ENCODE assay signal across 14 mouse cellular contexts in the genomic region with DNA sequence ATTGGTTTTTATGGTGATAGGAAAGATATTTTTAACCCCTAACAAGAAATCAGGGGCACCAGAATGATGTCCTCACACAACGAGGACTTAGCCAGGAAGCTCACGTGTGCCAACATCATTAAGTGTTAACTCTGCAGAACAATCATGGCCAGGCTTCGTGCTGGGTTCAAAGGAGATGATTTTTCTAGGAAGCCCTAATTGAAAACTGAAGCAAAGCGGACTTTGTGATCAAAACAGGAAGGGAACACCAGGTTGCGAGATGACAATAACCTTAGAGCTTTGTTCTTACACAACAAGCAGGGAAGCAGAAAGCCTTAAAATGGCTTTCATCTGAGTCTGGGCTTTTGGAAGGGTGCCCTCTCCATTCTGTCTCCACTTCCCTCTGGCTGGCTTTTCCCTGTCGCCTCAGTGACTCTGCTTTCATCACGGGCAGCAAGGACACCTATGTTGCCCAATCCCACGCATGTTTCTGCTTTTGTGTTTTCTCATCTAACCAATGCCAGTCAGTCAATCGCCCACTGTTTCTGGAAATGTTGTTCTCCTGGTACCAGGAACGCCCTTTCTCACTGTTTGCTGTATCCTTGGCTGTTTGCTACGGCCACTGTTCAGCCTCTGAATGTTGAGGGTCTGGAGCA. TPM values are rescaled to one million over a fixed set of nuclear protein-coding genes. Genes with fewer than 3 reads are reported as not detected.
A peak's percentile ranks its signal among the peaks of the same experiment; 100 is the strongest.
DNase-seq lines count a peak whose midpoint lies in the region; TF ChIP-seq lines count a peak whose summit lies in the region.
"Had no signal": no experiment of that assay in that cellular context is flagged by ENCODE, and none has a peak within 500 bp of the region (broad histone marks: within the 10 kb centered on the region; RNA-seq: fewer than 3 reads in every experiment).

No protein-coding gene starts in this region.

- peak overlapping the region; percentile 36; the same call in 1 of the 2 replicates for H3K27ac ChIP-seq in bone marrow, adult 2 months (ENCODE audit: control insufficient read depth, insufficient read depth, low read depth, low read length, poor library complexity)
- H3K27ac ChIP-seq: heart, embryonic 10.5 days; limb, embryonic 15.5 days had no signal

- no peak for TF ChIP-seq POLR2A in bone marrow, adult 2 months (IDR thresholded peaks at IDR 0.05; ENCODE audit: borderline replicate concordance, control insufficient read depth, low read depth, low read length)

- 47% methylated on average over 11 of the region's 11 CpGs for WGBS in bone marrow, adult 2 months

- no peak for TF ChIP-seq CTCF in bone marrow, adult 2 months (IDR thresholded peaks at IDR 0.05; ENCODE audit: control insufficient read depth, insufficient read depth, low read length)

- peak; percentile 60 to 62 for DNase-seq in cerebellum, postnatal 14 days
- no peak for DNase-seq in cerebellum, adult 9-11 months
- peak; percentile 50 for DNase-seq in layer of hippocampus, adult 9-11 months
- no peak for DNase-seq in layer of hippocampus, postnatal 25 days (ENCODE audit: extremely low spot score in 1 of 2, low spot score in 1 of 2)
- peak; percentile 75 for DNase-seq in lung, postnatal 36 days
- no peak for DNase-seq in natural killer cell, adult 2 months (ENCODE audit: low spot score in 2 of 2)
- DNase-seq in frontal cortex, postnatal 25 days (ENCODE audit: low spot score in 2 of 2) = no peak
- DNase-seq: B cell, adult 2 months; cerebellum, adult 11-12 months; right cerebral cortex, postnatal 14 days; thymus, postnatal 36 days had no signal

- H3K4me3 ChIP-seq in bone marrow, adult 2 months (replicated peaks; ENCODE audit: control insufficient read depth, low read depth, low read length) = no peak overlapping the region
- H3K4me3 ChIP-seq: heart, embryonic 10.5 days; limb, embryonic 15.5 days had no signal

- H3K4me1 ChIP-seq in bone marrow, adult 2 months (ENCODE audit: control insufficient read depth, insufficient read depth, low read length) = peaks cover 9% of the 10 kb centered on the region
- H3K4me1 ChIP-seq: limb, embryonic 15.5 days had no signal

RNA-seq across cellular contexts. Expression of a gene that starts 8.2 kb away (rescaled TPM):
- total RNA-seq in layer of hippocampus, postnatal 25 days (2021) = 10 to 100 TPM; 69.6 to 87.4 TPM
- polyA plus RNA-seq in bone marrow, adult 2 months (2011; ENCODE audit: insufficient read depth, insufficient read length, low replicate concordance, missing spikeins) = 68.5 and 72.1 TPM in 2 replicates

Comparison
In these comparisons a context has a peak if more than half of its experiments do, and no peak if none do; other contexts are left out.
1. DNase-seq: peak in cerebellum, postnatal 14 days (2 of 2), layer of hippocampus, adult 9-11 months (single experiment) and lung, postnatal 36 days (single experiment); none in cerebellum, adult 9-11 months (single experiment), layer of hippocampus, postnatal 25 days (0 of 2), natural killer cell, adult 2 months (0 of 2) and frontal cortex, postnatal 25 days (0 of 2).